Mouse (Mus musculus) limb, embryonic 11.5 days (tissue): ENCODE data around the gene Plekhm1. TPM values are rescaled to one million over a fixed set of nuclear protein-coding genes. Genes with fewer than 3 reads are reported as not detected.

ENCODE experiments used
- ATAC-seq: fragments of 200-750 bp; cut with Nextera tagmentation; 2 replicates; pipeline ENCODE4 v1.8.0; 2017; ENCODE audit warnings: low read depth; ENCODE audit not compliant: insufficient number of reproducible peaks, low FRiP score, low TSS enrichment
- DNase-seq: peaks from one replicate; pipeline ENCODE4 v3.0.0-alpha.2; 2015; ENCODE audit warnings: low spot score
- H3K27ac ChIP-seq: fragments of 300-500 bp; sonication (generic); replicated peaks from 2 replicates; pipeline ENCODE4 v1.5.1; 2014; ENCODE audit warnings: low read depth, mild to moderate bottlenecking, low read length
- H3K27me3 ChIP-seq: fragments of 300-500 bp; sonication (generic); 2 replicates; pipeline ENCODE4 v1.6.1; 2014; ENCODE audit warnings: mild to moderate bottlenecking, low read length, mixed read lengths; ENCODE audit not compliant: control insufficient read depth, insufficient read depth
- H3K36me3 ChIP-seq: fragments of 300-500 bp; sonication (generic); 2 replicates; pipeline ENCODE4 v1.6.1; 2014; ENCODE audit warnings: mild to moderate bottlenecking, low read length, moderate library complexity, mixed read lengths; ENCODE audit not compliant: control insufficient read depth, insufficient read depth
- H3K4me1 ChIP-seq: fragments of 300-500 bp; sonication (generic); 2 replicates; pipeline ENCODE4 v1.6.1; 2014; ENCODE audit warnings: low read length, mixed read lengths; ENCODE audit not compliant: control insufficient read depth, insufficient read depth
- H3K4me2 ChIP-seq: fragments of 300-500 bp; sonication (generic); 2 replicates; pipeline ENCODE4 v1.6.1; 2014; ENCODE audit warnings: low read depth, mild to moderate bottlenecking, moderate library complexity; ENCODE audit not compliant: severe bottlenecking
- H3K4me3 ChIP-seq: fragments of 300-500 bp; sonication (generic); 2 replicates; pipeline ENCODE4 v1.5.1; 2014; ENCODE audit warnings: low read depth, low read length
- H3K9ac ChIP-seq: fragments of 300-500 bp; sonication (generic); 2 replicates; pipeline ENCODE4 v1.6.1; 2014; ENCODE audit warnings: mild to moderate bottlenecking, low read length
- H3K9me3 ChIP-seq: fragments of 300-500 bp; sonication (generic); 2 replicates; pipeline ENCODE4 v1.6.1; 2016; ENCODE audit warnings: low read length; ENCODE audit not compliant: control insufficient read depth
- WGBS: fragments of 180-500 bp; shearing (Covaris S2); extraction: QIAGEN DNeasy Blood & Tissue Kit; methylation state at CpG from one replicate; pipeline ENCODE4 v1.1.7; 2014; 5-methylcytosine and 5-hydroxymethylcytosine counted together
- polyA plus RNA-seq: library from polyadenylated mRNA; unstranded; fragments of >200 nt; fragmentation: Nextera tagmentation; extraction: Ambion mirVana; gene quantifications from 2 replicates; pipeline ENCODE4 v1.2.1, GENCODE M21; 2014

Plekhm1 gene
- polyA plus RNA-seq, 1 experiment from 2014 or later, result 7.9 TPM

- ATAC-seq (no peak), DNase-seq (no peak)
- Histone ChIP-seq H3K4me3 (no peak overlapping the region), H3K27me3 (no peaks in the 10 kb centered on the region), H3K36me3 (no peaks in the 10 kb centered on the region), H3K4me2 (no peak overlapping the region), H3K9me3 (no peaks in the 10 kb centered on the region), H3K4me1 (no peaks in the 10 kb centered on the region), H3K9ac (no peak overlapping the region), H3K27ac (no peak overlapping the region)
- 79% methylated on average over 7 of the region's 7 CpGs for WGBS
Observed at GRCm38 (mm10) chr11:103345408-103346091, 66.9 kb downstream of the Plekhm1 start.

- DNase-seq, result no peak
- WGBS, result 77% methylated on average over 19 of the region's 19 CpGs
- Histone ChIP-seq H3K36me3 (no peaks in the 10 kb centered on the region), H3K4me2 (no peak overlapping the region), H3K9ac (peak overlapping the region; percentile 12; the same call in 1 of the 2 replicates), H3K4me1 (no peaks in the 10 kb centered on the region), H3K4me3 (no peak overlapping the region), H3K27ac (no peak overlapping the region), H3K27me3 (no peaks in the 10 kb centered on the region), H3K9me3 (no peaks in the 10 kb centered on the region)
- ATAC-seq, result no peak
Observed at GRCm38 (mm10) chr11:103344494-103345332, 67.8 kb downstream of the Plekhm1 start.

- DNase-seq (no peak), ATAC-seq (no peak)
- 82% methylated on average over 1 of the region's 1 CpGs for WGBS
- no peak overlapping the region for H3K27ac ChIP-seq
- H3K4me1 ChIP-seq, result no peaks in the 10 kb centered on the region
- H3K9ac ChIP-seq, result no peak overlapping the region; the same call in 1 of the 2 replicates
- no peak overlapping the region for H3K4me2 ChIP-seq
- H3K9me3 ChIP-seq, result no peaks in the 10 kb centered on the region
- no peaks in the 10 kb centered on the region for H3K36me3 ChIP-seq
- no peak overlapping the region for H3K4me3 ChIP-seq
- H3K27me3 ChIP-seq, result no peaks in the 10 kb centered on the region
Observed at GRCm38 (mm10) chr11:103343881-103344280, 68.6 kb downstream of the Plekhm1 start.

- H3K27ac ChIP-seq, result no peak overlapping the region
- no peak for ATAC-seq
Observed at GRCm38 (mm10) chr11:103343063-103343462, 69.4 kb downstream of the Plekhm1 start.

GRCm38 (mm10) chr11:103340677-103341076, 71.8 kb downstream of the Plekhm1 start:
- Histone ChIP-seq H3K9me3 (no peaks in the 10 kb centered on the region), H3K27me3 (no peaks in the 10 kb centered on the region), H3K27ac (no peak overlapping the region), H3K36me3 (no peaks in the 10 kb centered on the region), H3K4me1 (no peaks in the 10 kb centered on the region), H3K9ac (no peak overlapping the region), H3K4me2 (no peak overlapping the region), H3K4me3 (no peak overlapping the region)
- no peak for ATAC-seq
- WGBS, result 26% methylated on average over 7 of the region's 7 CpGs
- DNase-seq, result no peak

More at GRCm38 (mm10) chr11:103343063-103343462, 69.4 kb downstream of the Plekhm1 start:
- no peaks in the 10 kb centered on the region for H3K4me1 ChIP-seq
- no peak for DNase-seq
- no peak overlapping the region for H3K4me3 ChIP-seq
- WGBS, result 89% methylated on average over 6 of the region's 6 CpGs
- H3K27me3 ChIP-seq, result no peaks in the 10 kb centered on the region
- H3K9me3 ChIP-seq, result no peaks in the 10 kb centered on the region
- H3K4me2 ChIP-seq, result no peak overlapping the region
- no peak overlapping the region for H3K9ac ChIP-seq
- no peaks in the 10 kb centered on the region for H3K36me3 ChIP-seq

GRCm38 (mm10) chr11:103340130-103340529, 72.4 kb downstream of the Plekhm1 start:
- Histone ChIP-seq H3K4me3 (no peak overlapping the region), H3K4me1 (no peaks in the 10 kb centered on the region), H3K36me3 (no peaks in the 10 kb centered on the region), H3K27me3 (no peaks in the 10 kb centered on the region), H3K27ac (no peak overlapping the region), H3K9ac (peak overlapping the region; percentile 27; the same call in 1 of the 2 replicates), H3K9me3 (no peaks in the 10 kb centered on the region), H3K4me2 (peak overlapping the region; percentile 27; the same call in 1 of the 2 replicates)
- WGBS, result 55% methylated on average over 19 of the region's 19 CpGs
- 0 out of 2 replicates have a peak, but pooled peaks have one; percentile 28 for ATAC-seq
- no peak for DNase-seq

GRCm38 (mm10) chr11:103339414-103340119, 72.9 kb downstream of the Plekhm1 start:
- H3K27ac ChIP-seq, result no peak overlapping the region
- H3K4me1 ChIP-seq, result no peaks in the 10 kb centered on the region
- no peak for DNase-seq
- H3K27me3 ChIP-seq, result peaks cover 4% of the 10 kb centered on the region
- H3K4me3 ChIP-seq, result no peak overlapping the region
- peak overlapping the region; percentile 27; the same call in 1 of the 2 replicates for H3K9ac ChIP-seq
- 0 out of 2 replicates have a peak, but pooled peaks have one; percentile 3 for ATAC-seq
- H3K9me3 ChIP-seq, result no peaks in the 10 kb centered on the region
- H3K36me3 ChIP-seq, result no peaks in the 10 kb centered on the region
- H3K4me2 ChIP-seq, result peak overlapping the region; percentile 27
- WGBS, result 35% methylated on average over 18 of the region's 19 CpGs

GRCm38 (mm10) chr11:103338671-103339070, 73.8 kb downstream of the Plekhm1 start:
- WGBS, result 93% methylated on average over 6 of the region's 6 CpGs

More at GRCm38 (mm10) chr11:103338671-103339070, 73.8 kb downstream of the Plekhm1 start:
- Histone ChIP-seq H3K9ac (no peak overlapping the region), H3K27ac (no peak overlapping the region), H3K9me3 (no peaks in the 10 kb centered on the region), H3K4me1 (0 out of 2 replicates have a peak, but pooled peaks cover 2% of the 10 kb centered on the region), H3K4me3 (no peak overlapping the region), H3K36me3 (no peaks in the 10 kb centered on the region), H3K4me2 (no peak overlapping the region), H3K27me3 (peaks cover 12% of the 10 kb centered on the region)
- no peak for DNase-seq
- no peak for ATAC-seq
